7 mouse cellular contexts compared by ENCODE assay signal in genomic region chr2:127166261-127166660, GRCm38 (mm10). TPM values are rescaled to one million over a fixed set of nuclear protein-coding genes. Genes with fewer than 3 reads are reported as not detected.
DNase-seq lines count a peak whose midpoint lies in the region; ATAC-seq and TF ChIP-seq lines count a peak whose summit lies in the region.
"Not testable (repeated sequence)": the region's sequence is repeated elsewhere in the genome, so short reads cannot be mapped to it uniquely, and the experiment has no call there.

No protein-coding gene starts in this region.

- not testable (repeated sequence) for H3K4me2 ChIP-seq in embryonic facial prominence, embryonic 14.5 days (ENCODE audit: low read depth, low read length); lung, postnatal 0 days (replicated peaks; ENCODE audit: low read depth, low read length)

- 0 out of 2 replicates have a peak, but pooled peaks have one; percentile 8 for TF ChIP-seq CTCF in brain, embryonic 14.5 days (IDR thresholded peaks at IDR 0.05; ENCODE audit: borderline replicate concordance, extremely low read depth, insufficient read depth, insufficient read length)
- peak; percentile 63 for TF ChIP-seq CTCF in lung, postnatal 0 days (IDR thresholded peaks at IDR 0.05)

- H3K27ac ChIP-seq in embryonic facial prominence, embryonic 14.5 days (replicated peaks; ENCODE audit: low read depth, low read length); lung, postnatal 0 days (ENCODE audit: low read length): not testable (repeated sequence)

- TF ChIP-seq POLR2A in brain, embryonic 14.5 days (IDR thresholded peaks at IDR 0.05; ENCODE audit: borderline replicate concordance, extremely low read depth, insufficient read depth, insufficient read length, poor library complexity, severe bottlenecking) = not testable (repeated sequence)

- H3K4me3 ChIP-seq in embryonic facial prominence, embryonic 14.5 days (ENCODE audit: low read depth, low read length); lung, postnatal 0 days (ENCODE audit: low read depth, low read length): not testable (repeated sequence)

- peak; percentile 22 for DNase-seq in MEL-GATA-1-ER (ENCODE audit: extremely low read depth, low read depth)
- DNase-seq in brain, embryonic 14.5 days (ENCODE audit: low read depth) = peak; percentile 76
- DNase-seq in embryonic facial prominence, embryonic 14.5 days (ENCODE audit: low spot score) = peak; percentile 67
- DNase-seq in heart, postnatal 10 days = peak; percentile 40 to 67
- DNase-seq in kidney, postnatal 36 days = peak; percentile 38 to 44
- peak; percentile 77 for DNase-seq in lung, postnatal 0 days (ENCODE audit: low spot score)
- peak; percentile 81 for DNase-seq in retina, embryonic 14.5 days (ENCODE audit: low spot score)

- H3K4me1 ChIP-seq in embryonic facial prominence, embryonic 14.5 days (ENCODE audit: control insufficient read depth, insufficient read depth, low read length); lung, postnatal 0 days (ENCODE audit: insufficient read depth, low read depth, low read length): not testable (repeated sequence)

- not testable (repeated sequence) for ATAC-seq in embryonic facial prominence, embryonic 14.5 days (ENCODE audit: low read depth); lung, postnatal 0 days

- H3K9ac ChIP-seq in embryonic facial prominence, embryonic 14.5 days (ENCODE audit: low read depth, low read length); lung, postnatal 0 days (replicated peaks; ENCODE audit: low read depth): not testable (repeated sequence)

- intact Hi-C loops in heart, postnatal 10 days (cut with DNase I) = loop anchor here (1.0 kb wide), 1 partner anchor 39 kb away; no protein-coding TSS in a partner anchor

- H3K9me3 ChIP-seq in embryonic facial prominence, embryonic 14.5 days (ENCODE audit: control insufficient read depth, low read length); lung, postnatal 0 days (ENCODE audit: low read length): not testable (repeated sequence)

- WGBS in embryonic facial prominence, embryonic 14.5 days = 6% methylated on average over 1 of the region's 1 CpGs
- WGBS in lung, postnatal 0 days = 6% methylated on average over 1 of the region's 1 CpGs

- not testable (repeated sequence) for H3K36me3 ChIP-seq in embryonic facial prominence, embryonic 14.5 days (ENCODE audit: control insufficient read depth, insufficient read depth, low read length); lung, postnatal 0 days (ENCODE audit: insufficient read depth, low read length)

- not testable (repeated sequence) for H3K27me3 ChIP-seq in embryonic facial prominence, embryonic 14.5 days (replicated peaks; ENCODE audit: control insufficient read depth, insufficient read depth, low read length); lung, postnatal 0 days (replicated peaks; ENCODE audit: insufficient read depth, low read length)

- not testable (repeated sequence) for TF ChIP-seq EP300 in lung, postnatal 0 days (IDR thresholded peaks at IDR 0.05)

RNA-seq across cellular contexts. Expression of gene Itpripl1, which starts 23.0 kb away (rescaled TPM):
- 5.5 and 6.6 TPM in 2 replicates for polyA plus RNA-seq in brain, embryonic 14.5 days (2012; rRNA removed)
- 16.7 and 19.0 TPM in 2 replicates for polyA plus RNA-seq in embryonic facial prominence, embryonic 14.5 days (2014; fragmentation: Nextera tagmentation; extraction: Ambion mirVana)
- total RNA-seq in heart, postnatal 10 days (2021) = 10 to 100 TPM; 14.1 to 15.3 TPM
- polyA plus RNA-seq in lung, postnatal 0 days (2015; fragmentation: Nextera tagmentation; extraction: Ambion mirVana) = 21.5 and 24.5 TPM in 2 replicates

RNA-seq across cellular contexts. Expression of gene Ncaph, which starts 32.5 kb away (rescaled TPM):
- 18.5 and 28.6 TPM in 2 replicates for polyA plus RNA-seq in brain, embryonic 14.5 days (2012; rRNA removed)
- 60.4 and 68.2 TPM in 2 replicates for polyA plus RNA-seq in embryonic facial prominence, embryonic 14.5 days (2014; fragmentation: Nextera tagmentation; extraction: Ambion mirVana)
- 10 to 100 TPM; 13.7 to 15.2 TPM for total RNA-seq in heart, postnatal 10 days (2021)
- 13.4 and 17.7 TPM in 2 replicates for polyA plus RNA-seq in lung, postnatal 0 days (2015; fragmentation: Nextera tagmentation; extraction: Ambion mirVana)

RNA-seq across cellular contexts. Expression of gene 1810024B03Rik, which starts 41.8 kb away (rescaled TPM):
- polyA plus RNA-seq in brain, embryonic 14.5 days (2012; rRNA removed) = 1.2 and 1.3 TPM in 2 replicates
- polyA plus RNA-seq in embryonic facial prominence, embryonic 14.5 days (2014; fragmentation: Nextera tagmentation; extraction: Ambion mirVana) = 1.8 and 2.5 TPM in 2 replicates
- total RNA-seq in heart, postnatal 10 days (2021) = under 1 TPM; 0.53 to 0.67 TPM
- 1.9 and 2.0 TPM in 2 replicates for polyA plus RNA-seq in lung, postnatal 0 days (2015; fragmentation: Nextera tagmentation; extraction: Ambion mirVana)

RNA-seq across cellular contexts. Expression of gene Snrnp200, which starts 41.9 kb away (rescaled TPM):
- 81.5 and 98.9 TPM in 2 replicates for polyA plus RNA-seq in brain, embryonic 14.5 days (2012; rRNA removed)
- 54.6 and 68.6 TPM in 2 replicates for polyA plus RNA-seq in embryonic facial prominence, embryonic 14.5 days (2014; fragmentation: Nextera tagmentation; extraction: Ambion mirVana)
- total RNA-seq in heart, postnatal 10 days (2021) = 10 to 100 TPM; 63.3 to 66.8 TPM
- polyA plus RNA-seq in lung, postnatal 0 days (2015; fragmentation: Nextera tagmentation; extraction: Ambion mirVana) = 18.8 and 20.5 TPM in 2 replicates

Comparison
In these comparisons a context has a peak if more than half of its experiments do, and no peak if none do; other contexts are left out.
1. DNase-seq: peak in every context shown above with its lines; median percentile 81 in retina, embryonic 14.5 days; 77 in lung, postnatal 0 days; 76 in brain, embryonic 14.5 days; 67 in embryonic facial prominence, embryonic 14.5 days; 54 in heart, postnatal 10 days; 41 in kidney, postnatal 36 days; 22 in MEL-GATA-1-ER.